Mouse (Mus musculus): ENCODE results near the gene Prkra.

The Prkra gene

DNA sequence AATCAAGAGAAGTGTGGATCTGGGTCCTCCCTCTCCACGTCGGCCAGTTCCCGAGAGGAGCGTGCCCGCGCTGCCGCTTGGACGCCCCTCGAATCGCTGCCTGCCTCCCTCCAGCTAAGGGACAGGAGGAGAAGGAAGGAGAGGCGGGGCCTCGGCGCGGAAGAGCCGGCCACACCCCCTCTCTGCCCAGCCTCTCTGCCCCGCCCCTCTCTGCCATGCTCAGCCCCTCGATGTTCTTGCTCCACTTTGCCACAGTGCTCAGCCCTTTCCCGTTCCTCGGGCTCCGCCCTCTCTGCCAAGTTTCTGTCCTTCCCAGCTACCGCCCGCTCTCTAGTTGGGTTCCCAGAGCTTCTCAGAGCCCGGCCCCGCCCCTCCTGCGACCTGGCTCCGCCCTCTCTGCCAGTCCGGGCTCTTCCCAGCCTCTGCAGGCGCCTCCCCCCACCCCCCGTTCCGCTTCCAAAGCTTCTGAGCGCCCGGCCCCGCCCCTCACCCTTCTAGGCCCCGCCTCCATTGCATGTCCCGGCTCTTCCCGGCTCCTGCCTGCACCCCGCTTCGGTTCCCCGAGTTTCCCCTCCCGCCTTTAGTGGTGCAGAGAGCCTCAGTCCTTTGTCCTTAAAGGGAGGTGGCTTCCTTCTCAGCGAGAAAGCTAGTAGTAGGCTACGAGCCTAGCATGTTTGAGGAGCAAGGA, at the start of gene Prkra, which contains the start of gene Pjvk:
TSS of gene Prkra (minus strand) at position 133 of the 688 bp plus-strand sequence.
TSS of gene Pjvk (plus strand) at position 594 of the 688 bp plus-strand sequence.
- DNase-seq (ENCODE audit: low read depth): peak; percentile 91

DNA sequence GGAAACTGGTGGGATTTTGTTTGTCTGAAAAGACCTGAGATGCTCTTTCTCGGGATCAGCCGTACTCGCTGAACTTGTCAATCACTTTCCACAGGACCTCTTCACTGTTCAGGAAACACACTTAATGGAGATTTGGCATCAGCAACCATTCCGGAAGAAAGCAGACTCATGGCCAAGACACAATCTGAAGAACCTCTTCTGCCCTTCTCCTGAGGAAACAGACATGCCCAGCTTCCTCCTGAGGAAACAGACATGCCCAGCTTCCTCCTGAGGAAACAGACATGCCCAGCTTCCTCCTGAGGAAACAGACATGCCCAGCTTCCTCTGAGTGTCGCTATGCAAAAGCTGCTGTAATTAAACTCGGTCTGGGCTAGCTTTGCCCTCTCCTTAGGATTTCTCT, 47.5 kb upstream of the Prkra start:
- no peak for DNase-seq (ENCODE audit: low read depth)

DNA sequence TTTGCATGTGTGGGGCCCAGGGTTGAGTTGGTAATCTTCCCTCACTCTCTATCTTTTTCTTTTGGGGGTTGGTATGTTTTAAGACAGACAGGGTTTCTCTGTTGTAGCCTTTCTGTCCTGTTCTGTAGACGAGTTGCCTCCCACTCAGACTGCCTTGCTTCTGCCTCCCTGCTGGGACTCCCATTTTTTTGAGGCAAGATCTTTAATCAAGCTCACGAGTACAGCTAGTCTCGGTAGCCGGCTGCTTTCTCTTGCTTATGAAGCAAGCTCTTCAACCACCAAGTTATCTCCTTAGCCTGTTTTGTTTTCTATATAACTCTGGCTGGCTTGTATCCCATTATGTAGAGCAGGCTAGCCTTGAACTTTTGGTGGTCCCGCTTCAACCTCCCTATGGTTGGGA, 46.0 kb upstream of the Prkra start:
- no peak for DNase-seq (ENCODE audit: low read depth)

DNA sequence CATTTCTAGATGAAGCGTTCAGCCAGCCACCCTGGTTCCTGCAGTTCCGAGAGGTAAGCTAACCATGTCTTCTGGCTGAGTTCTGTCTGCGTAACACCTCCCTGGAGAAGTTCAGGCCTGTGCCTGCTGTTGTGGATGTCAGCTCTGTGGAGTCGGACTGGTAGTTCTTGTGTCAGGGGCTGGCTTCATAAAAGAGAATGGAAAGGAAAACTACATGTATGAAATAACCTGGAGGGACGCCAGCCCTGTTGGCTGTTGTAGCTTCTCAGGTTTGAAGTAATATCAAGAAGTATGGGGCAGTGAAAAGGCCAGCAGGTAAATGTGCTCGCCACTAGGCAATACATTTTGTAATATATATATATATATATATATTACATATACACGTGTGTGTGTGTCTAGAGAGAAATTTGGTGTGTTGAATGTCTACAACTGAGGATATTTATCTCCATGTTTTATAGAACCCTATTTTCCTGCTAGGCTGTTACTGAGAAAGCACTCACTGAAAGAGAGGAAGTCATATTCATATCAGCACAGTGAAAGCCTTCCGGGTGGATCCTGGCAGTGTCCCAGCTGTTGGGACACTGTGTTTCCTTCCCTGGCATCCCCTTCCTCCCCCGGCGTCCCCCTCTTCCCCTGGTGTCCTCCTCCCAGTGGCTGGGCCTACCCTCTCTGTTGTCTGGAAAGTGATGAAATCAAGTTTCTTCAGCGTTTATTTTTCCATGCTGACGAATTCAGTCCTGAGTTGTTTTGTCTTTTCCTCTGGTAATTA, 42.8 kb upstream of the Prkra start:
- DNase-seq (ENCODE audit: low read depth): no peak

DNA sequence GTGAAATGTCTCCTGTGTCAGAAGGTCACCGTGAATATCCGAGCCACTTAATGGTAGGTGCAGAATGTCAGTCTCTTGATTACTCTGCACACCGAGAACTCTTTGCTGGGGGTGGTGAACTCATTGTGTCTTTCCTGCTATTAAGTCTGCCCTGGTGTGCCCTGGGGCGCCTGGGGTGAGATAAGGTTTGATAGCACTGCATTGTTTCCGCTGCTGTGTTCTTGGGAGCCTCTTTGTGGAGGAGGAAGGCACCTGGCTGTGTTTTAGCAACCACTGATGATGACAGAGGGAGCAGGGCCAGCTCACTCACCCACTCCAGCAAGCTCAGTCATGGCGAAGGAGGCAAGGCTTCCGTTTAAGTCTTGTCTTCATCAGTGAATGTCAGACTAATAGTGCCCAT, 40.3 kb upstream of the Prkra start:
- DNase-seq (ENCODE audit: low read depth): no peak

DNA sequence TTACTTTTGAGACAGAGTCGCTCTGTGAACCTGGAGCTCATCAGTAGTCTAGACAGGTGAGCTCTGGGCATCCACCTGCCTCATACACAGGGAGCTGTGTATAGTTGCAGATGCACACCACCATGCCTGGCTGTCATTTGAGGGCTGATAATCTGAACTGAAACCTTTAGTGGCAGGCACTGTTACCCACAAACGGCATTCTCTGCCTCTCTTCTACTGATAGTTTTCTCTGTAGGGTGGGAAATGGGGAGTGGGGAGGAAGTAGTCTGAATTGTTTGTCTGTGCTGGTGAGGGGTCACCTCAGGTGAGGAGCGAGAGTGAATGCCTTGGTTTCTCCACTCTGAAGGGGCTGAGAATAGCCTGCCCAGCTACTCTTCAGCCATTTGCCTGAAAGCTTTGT, 39.8 kb upstream of the Prkra start:
- no peak for DNase-seq (ENCODE audit: low read depth)

DNA sequence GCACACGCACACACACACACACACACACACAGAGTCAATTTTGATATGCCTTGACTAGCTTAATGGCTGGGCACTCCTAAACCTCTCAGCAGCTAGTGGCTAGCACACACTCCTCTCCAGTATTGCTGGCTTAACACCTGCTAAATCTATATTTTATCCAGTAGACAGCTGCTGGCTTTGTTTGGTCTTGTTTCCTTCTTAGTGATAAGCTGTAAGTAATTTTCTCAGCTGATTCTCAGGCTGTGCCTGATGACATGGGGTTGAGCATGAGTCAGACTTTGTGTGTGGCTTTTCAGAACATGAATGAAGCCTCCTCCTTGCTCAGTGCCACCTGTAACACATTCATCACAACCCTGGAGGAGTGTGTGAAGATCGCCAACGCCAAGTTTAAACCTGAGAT, 39.2 kb upstream of the Prkra start:
- no peak for DNase-seq (ENCODE audit: low read depth)

DNA sequence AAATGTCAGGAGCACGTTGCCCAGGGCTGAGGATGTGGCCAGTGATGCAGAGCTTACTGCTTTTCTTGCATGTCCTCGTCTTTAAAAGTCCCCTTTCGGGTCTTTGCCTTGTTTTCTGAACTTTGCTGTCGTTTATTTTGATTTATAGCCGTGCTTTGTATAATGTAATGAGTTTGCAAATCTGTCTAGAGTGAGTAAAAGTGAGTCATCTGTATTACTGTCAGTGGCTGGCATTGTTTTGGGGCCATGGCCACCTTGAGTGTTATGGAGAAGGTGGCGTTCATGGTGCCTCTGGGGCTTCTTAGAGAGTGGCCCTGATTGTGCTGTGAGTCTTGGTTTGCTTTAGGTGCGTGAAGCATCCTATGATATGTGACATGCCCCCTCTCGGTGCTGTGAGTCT, 34.5 kb upstream of the Prkra start:
- DNase-seq (ENCODE audit: low read depth): no peak

DNA sequence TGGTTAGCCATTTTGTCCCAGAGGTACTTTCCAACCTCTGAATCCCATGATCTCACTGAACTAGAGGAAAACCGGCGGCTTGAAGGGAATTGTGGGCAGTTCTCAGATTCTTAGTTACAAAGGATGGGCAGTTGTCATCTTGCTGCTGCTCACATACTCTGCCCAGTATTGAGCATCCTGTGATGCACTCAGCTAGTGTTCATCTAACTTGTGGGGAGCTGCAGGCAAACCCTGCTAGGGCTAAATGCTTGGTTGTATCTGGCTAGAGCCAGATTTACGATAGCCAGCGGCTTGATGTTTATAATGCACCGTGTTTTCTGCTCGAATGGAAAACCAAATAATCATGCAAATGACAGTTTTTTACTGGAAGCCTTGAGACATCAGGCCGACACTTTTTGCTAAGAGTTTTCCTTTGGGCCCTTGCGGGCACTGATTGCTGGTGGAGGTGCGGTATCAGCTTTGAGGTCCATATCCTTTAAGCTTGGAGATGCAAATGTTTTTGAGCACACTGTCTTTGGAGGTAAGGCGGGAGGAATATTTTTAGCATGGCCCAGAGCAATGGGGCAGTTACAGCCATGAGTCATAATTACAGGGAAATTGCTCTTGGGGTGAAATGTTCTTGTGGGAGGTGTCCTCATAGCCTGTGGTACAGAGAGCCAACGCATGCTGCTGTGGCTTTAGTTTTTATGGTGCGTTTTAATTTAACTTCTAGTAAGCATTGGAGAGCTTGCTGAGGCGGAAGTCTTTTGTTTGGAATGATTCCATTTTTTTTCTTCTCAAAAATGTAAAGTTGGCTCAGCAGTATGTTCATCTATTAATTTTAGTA, 28.8 kb upstream of the Prkra start:
- peak; percentile 29 for DNase-seq (ENCODE audit: low read depth)

DNA sequence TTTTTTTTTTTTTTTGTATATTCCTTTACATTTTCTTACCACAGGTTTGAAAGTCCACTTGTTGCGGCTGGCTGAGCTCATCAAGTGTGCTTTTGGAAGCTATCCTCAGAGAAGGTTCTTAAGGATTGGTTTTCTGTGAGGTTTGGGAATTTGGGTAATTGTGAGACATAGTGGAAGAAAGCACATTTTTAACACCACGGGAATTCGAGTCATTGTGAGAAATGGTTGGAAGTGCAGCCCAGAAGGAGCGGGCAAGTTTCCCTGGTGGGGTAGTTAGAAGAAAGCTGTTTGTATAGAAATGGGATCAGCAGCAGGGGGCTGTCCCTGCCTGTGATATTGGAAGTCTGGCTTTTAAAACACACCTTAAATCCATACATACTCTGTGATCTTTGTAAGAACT, 28.1 kb upstream of the Prkra start:
- no peak for DNase-seq (ENCODE audit: low read depth)

DNA sequence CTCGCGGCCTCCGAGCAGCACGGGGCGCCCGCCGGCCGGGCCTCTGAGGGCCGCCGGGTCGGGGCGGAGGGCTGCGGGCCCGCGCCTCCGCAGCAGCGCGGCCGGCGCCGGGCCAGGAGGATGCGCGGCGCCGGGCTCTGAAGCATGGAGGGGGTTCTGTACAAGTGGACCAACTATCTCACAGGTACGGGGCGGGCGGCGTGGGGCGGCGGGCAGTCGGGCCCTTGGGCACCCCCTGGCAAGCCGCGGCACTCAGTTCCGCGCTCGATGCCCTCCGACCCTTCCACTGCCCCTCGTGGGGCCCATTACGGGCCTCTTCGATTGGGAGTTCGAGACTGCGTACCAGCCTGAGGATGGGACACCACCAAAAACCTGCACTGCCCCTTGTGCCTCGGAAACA, 27.6 kb upstream of the Prkra start:
- DNase-seq (ENCODE audit: low read depth): peak; percentile 54

DNA sequence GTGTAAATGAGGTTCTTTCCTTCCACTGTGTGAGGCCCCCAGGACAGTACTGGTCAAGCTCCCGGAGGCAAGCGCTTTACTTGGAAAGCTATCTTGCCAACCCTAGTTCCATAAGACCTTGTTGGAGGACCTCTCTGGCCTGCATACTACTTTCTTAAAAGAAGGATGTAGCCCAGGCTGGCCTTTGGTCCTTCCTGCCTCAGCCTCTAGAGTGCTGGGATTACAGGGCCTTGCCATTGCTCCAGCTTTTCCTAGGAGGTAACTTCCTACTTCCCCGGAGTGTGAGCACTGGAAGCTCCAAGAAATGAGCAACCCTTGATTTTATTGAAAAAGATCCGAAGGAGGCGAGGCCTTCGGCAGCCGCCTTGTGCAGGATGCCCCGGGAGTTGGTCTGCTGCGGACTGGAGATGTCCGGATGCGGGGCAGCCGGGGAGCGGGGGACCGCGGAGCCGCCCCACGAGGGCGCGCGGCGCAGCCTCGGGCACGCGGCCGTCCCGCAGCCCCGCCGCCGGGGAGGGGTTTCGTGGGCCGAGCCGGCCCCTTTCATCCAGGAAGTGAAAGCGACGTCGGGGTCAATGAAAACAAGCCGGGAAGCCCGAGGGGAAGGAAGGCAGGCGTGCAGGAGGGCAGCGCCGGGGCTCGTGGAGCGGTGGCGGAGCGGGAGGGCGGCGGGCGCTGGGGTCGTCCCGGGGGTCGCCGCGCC, 27.1 kb upstream of the Prkra start, which contains the start of gene Plekha3:
TSS of gene Plekha3 (plus strand) at position 557 of the 703 bp plus-strand sequence.
- DNase-seq (ENCODE audit: low read depth): peak; percentile 85

DNA sequence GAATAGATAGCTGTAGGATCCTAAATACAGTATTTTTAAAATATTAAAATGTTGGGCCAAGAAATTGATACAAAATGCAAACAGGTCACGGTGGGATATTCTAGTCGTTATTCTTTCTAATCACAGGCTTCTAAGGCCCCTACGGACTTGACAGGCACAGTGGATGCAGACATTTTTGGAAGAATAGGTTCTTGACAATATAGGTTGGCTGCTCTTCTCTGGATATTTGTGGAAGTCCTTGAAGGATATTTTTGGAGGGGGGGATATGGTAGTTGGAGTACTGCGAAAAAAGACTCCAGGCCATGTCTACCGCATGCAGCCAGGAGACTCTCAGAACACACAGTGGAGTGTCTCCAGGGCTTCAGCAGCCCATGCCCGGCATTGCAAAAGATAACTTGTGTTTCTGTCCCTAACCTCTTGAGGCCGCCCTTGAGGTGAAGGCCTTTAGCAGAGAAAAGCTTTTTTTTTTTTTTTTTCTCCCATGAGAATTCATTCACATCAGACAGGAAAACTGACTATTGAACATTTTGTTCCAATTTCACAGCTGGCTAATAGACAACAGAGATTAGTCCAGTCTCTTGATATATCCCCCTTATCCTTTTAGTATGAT, 25.8 kb upstream of the Prkra start:
- DNase-seq (ENCODE audit: low read depth): peak; percentile 81

DNA sequence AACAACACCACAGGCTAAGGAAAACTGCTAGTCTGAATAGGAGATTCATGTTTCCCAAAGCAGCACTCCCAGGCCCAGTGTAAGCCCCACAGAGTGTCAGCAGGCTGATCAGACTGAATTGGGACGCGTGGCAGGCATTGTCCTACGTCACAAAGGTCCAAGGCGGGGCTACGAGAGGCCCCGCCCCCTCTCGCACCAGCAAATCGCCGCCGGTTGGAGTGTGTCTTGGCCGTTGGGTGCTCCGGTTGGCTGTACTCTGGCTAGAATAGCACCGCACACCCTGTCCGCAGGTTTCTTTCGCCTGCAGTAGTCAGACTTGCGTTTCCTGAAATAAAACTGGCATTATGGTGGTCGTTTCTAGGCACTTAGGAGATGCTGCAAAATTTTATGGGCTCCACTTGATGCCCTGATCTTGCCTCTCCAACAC, 25.2 kb upstream of the Prkra start, which contains the start of gene Fkbp7:
TSS of gene Fkbp7 (minus strand) at position 151 of the 427 bp plus-strand sequence.
- DNase-seq (ENCODE audit: low read depth): peak; percentile 94

DNA sequence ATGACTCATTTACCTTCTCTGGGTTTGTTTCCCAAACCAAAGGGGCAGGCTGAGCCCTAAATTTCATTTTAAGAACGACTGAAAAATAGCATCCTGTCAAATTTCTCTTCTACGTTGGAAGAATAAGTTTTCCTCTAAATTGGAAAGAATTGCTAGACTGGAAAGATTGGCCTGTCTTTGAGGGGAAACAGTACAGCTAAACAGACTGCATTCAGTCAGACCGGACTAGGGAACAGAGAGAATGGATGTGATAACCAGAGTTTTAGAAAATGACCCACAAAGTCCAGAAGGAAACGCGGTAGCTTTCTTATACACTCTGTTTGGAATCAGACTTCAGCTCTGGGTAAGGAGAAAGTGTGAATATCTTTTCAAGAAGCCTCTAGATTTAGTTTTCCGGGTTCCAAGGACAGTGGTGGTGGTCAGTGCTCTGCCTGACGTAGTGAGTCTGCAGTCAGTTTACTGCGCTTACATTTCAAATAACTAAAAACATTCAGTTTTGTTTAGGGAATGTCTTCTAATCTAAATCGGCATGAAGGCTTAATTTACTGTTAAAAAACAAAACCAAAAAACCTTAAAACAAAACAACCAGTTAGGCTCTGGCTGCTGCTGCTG, 24.4 kb upstream of the Prkra start:
- peak; percentile 39 for DNase-seq (ENCODE audit: low read depth)

DNA sequence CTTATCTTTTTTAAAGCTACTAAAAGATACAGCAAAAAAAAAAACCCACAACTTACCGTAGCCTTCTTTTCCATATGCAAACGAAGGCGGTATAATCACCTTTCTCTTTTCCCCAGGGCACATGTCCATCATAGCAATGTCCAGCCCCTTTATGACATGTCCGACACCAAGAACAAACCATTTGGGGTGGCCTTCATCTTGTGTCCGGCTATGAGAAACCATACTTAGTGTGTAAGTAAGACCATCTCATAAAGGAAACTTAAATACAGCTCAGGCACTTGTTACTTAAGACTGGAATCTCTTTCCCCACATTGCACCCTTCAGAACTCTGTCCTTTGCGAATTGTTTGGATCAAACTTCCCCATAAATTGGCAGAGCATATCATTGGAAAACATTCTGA, 23.8 kb upstream of the Prkra start:
- DNase-seq (ENCODE audit: low read depth): peak; percentile 11

DNA sequence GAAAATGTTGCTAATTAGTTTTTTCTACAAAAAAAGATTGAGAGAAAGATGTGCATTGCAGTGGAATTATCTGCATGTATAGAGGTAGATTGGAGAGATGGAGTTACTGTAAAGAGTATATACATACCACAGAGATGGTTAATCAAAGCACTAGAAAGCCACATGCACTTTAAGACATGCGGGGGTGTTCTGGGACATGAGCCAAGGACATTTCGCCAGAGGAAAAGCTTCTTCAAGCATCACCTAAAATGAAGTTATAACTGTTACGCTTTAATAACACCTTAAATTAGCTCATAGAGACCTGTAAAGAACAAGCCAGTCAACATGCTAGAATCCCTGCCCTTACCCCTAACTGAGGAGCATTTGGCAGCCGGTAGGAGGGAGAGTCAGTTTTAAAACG, 19.4 kb upstream of the Prkra start:
- DNase-seq (ENCODE audit: low read depth): no peak

DNA sequence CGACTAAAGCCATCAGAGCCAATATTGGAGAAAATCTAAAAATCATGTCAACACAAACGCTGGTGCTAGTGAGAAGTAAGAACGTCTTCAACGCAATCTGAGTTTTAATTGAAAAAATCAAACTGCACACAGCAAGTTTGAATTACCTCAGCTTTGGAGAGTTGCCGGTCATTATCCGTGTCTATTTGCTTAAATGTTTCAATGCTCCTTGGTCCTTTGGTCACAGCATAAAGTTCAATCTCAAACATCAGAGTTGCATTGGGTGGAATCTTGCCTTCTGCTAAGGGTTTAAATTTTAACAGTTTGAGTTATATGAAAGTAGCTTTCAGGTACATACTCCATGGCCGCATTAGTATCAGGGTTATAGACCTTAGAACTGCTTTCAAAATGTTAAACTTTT, 17.7 kb upstream of the Prkra start:
- no peak for DNase-seq (ENCODE audit: low read depth)

DNA sequence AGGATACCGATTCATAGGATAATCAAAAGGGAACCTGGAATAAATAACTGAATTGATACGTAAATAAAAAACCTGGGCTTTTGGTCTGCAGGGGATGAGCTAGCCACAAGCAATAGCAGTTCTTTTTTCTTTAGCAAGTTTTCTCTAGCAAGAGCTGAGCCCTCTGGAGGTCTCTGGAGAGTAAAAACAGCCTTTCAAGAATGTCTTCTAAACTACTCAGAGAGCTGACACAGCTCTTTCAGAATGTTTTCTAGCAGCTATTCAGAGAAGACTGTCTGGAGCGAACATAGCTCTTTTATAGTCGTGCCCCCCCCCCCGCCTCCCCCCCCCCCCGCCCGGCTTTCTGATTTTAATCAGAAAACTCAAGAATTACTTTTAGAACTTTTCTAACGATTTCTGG, 11.6 kb upstream of the Prkra start:
- no peak for DNase-seq (ENCODE audit: low read depth)

DNA sequence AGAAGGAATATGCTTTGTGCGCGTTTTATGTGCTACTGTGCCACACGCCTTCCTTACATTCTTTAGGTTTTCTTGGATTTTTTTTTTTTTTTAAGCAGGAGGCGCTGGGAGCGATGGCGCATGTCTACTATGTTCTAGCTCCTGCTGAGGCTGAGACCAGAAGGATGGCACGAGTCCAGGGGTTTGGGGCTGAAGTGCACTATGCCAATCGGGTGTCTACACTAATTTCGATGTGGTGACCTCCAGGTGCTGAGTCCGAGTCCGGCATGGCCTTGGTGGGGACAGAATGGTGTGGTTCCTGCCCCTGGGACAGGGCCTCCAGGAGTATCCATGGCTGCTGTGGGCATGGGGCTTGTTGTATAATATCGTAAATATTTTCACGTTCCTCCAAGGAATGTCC, 10.7 kb upstream of the Prkra start:
- no peak for DNase-seq (ENCODE audit: low read depth)

DNA sequence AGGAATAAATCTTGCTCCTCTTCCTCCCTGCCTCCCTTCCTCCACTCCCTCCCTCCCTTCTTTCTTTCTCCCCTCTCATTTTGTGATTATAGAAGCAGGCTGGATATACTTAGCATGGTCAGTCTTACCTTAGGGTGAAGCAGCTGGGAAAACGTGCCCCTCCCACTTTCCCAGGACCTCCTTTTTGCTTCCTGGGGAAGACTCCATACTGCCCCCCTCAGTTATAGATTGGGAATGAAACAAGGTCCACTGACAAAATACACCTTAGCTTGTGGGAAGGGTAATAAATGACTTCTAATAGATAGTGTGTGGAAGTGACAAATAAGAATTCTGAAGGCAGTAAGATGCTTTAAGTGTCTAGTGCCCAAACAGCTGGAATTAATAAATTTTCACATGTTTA, 8.2 kb upstream of the Prkra start:
- no peak for DNase-seq (ENCODE audit: low read depth)
